Mouse (Mus musculus) telencephalon, adult 2 months (tissue): ENCODE data around the gene Slc39a11.
"Not testable (repeated sequence)": the region's sequence is repeated elsewhere in the genome, so short reads cannot be mapped to it uniquely, and the experiment has no call there.

ENCODE experiments used
- DNase-seq: peaks from one replicate; pipeline ENCODE4 v3.0.0-alpha.2; 2011; ENCODE audit warnings: low read depth, low spot score

The Slc39a11 gene

DNA sequence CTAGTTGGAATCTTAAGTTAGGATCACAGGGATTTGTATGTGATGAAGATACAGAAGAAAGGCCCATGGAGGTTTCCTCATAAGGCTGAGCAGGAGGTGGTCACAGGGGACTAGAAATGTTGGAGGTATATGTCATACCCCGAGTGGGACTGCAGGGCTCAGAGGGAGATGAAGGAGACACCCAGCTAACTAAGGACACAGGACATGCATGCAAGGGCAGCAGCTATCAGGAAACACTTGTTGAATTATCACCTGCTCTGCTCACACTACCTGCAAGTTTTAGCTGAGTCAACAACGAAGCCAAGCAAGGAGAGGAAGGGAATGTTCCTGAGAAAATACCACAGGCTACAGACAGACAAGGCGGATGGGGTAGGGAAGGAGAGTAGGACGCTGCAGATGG, 17.8 kb upstream of the Slc39a11 start:
- no peak for DNase-seq

DNA sequence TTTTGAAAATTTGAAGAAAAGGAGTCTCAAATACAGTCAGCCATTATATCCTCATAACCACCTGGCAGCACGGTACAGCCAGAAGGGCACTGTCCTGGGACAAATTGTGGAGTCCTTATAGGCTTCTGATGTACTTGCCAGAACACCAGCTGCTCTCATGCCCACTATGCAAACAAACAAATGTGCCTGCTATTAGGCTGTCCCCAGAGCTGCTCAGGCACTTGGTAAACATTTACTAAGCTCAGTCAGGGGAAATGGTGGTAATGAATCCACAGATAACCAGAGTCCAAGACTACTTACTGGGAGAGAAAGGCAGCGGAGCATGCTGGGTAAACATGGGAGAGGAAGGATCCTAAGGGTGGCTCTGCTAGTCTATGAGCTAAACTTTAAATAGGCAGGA, 17.2 kb upstream of the Slc39a11 start:
- no peak for DNase-seq

DNA sequence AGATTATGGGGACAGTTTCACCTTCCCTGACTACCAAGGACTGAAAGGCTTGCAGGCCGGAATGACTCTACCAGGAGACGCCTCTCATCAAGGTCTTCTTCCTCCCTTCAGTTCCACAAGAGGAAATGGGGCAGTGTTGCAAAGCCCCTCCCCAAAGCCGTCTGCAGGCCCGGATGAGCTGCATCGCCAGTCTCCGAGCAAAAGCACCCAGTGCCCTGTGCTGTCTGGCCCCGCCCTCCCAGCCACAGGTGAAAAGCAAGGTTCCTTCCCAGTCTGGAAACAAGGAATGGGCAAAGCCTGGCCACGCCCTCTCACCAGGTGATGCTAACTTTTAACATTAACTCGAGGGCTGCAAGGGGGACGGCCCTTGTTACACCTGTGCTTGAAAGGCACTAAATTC, 16.8 kb upstream of the Slc39a11 start:
- DNase-seq = no peak

DNA sequence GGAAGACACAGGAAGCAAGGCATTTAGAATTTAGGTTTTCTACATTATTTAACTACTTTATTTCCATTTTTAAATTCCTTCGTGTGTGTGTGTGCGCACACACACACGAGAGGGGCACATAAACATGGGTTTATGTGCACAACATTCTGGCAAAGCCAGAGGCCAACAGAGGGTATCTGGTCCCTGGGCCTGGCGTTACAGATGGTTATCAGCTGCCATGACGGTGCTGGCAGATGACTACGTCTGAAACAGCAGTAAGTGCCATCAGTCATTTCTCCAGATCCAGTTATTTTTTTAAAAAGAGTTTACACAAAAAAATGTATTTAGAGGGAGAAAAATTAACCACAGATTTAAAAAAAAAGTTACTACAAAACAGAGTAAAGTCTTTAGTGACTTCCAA, 16.3 kb upstream of the Slc39a11 start:
- no peak for DNase-seq

DNA sequence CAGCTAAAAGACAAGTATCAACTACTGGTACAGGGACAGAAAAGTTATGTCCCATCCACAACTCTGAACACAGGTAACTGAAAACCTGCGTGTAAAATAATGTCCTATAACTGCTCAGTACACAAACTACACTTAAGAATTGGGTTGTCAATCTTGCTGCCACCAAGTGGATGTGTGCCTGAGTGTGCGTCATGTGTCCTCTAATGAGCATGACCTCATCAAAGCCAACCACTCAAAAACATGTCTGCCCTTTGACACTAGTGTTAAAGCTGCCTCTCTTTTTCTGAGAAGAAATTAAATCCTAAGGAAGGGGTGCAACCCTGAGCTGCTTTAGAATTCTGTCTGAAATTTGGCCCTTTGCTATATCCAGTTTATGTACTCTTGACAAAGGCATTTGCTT, 14.4 kb upstream of the Slc39a11 start:
- no peak for DNase-seq

DNA sequence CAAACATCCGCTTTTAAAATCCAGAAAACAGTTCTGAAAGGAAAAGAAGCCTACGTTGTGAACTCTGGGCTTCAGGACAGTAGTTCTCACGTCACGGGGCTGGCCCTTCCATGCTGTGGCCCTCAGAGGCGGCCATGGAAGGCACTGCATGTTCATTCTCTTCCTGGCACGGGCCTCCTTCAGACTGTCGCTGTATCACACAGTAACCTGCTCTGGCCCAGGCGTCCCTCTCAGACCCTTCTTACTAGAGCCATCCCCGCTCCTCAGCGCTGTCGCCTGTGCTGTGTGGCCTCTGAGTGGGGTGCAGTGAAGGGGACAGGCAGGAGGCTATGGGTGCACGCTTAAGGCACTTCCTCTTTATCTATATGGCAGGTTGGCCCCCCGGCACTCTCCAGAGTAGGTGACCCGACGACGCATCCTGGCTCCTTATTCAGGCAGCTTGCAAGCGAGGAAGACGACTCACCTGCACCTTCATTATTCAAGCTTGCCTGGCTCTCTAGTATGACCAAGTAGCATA, 12.0 kb upstream of the Slc39a11 start:
- no peak for DNase-seq

DNA sequence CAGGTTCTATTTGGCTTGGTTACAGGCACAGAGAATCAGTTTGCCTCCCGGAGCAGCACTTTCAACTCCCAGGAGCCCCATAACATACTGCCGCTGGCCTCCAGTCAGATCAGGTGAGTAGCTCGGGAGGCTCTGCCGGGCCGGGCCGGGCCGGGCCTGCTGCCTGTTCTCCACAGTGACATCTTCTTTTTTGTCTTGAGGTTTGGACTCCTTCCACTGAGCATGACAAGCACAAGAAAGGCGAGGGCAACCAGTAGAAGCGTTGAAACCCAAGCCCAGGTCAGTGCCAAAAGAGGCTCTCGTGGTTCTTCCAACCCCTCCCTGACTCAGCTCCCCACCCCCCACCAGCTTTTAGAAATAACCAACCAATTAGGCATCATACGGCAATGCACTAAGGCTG, 11.1 kb upstream of the Slc39a11 start:
- no peak for DNase-seq

DNA sequence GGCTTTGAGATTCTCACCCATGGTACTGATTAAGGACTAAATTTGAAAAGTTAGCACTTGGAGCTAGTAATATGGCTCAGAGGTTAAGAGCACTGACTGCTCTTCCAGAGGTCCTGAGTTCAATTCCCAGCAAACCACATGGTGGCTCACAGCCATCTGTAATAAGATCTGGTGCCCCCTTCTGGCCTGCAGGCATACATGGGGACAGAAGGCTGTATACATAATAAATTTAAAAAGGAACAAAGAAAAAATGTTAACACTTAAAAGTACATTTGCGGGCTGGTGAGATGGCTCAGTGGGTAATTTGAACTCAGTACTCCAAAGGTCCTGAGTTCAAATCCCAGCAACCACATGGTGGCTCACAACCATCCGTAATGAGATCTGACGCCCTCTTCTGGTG, 10.3 kb upstream of the Slc39a11 start:
- DNase-seq = not testable (repeated sequence)

DNA sequence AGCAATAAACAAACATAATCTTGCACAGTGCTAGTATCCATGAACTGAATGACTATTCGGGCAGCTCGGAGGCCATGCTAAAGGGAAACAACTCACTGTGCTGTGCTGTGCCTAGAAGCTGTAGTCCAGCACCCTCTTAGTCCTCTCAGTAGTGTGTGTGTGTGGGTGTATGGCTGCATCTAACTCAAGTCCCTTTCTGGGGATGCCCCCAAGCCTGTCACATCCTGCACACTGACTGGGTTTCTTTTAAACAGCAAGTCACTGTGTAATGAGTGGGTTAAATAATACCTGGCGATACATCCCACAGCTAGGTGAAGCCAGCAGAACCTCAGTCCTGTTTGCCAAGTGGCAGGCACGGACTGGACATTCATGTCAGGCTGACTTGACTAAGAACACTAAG, 8.9 kb upstream of the Slc39a11 start:
- no peak for DNase-seq

DNA sequence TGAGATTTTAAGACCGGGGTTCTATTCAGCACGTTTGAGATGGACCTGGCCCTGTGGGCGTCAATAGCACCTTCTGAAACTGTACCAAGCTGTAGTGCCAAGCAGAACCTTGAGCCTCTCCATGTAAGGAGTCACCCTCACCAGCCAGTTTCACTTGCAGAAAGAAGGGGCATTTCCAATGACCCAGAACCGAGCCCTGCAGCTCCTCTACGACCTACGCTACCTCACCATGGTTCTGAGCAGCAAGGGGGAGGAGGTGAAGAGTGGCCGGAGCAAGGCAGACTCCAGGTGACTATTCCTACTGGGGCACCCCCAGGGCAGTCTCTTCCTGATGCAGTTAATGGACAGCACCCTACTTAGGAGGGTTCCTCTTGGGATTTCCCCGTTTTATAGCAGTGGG, 8.4 kb upstream of the Slc39a11 start:
- no peak for DNase-seq

DNA sequence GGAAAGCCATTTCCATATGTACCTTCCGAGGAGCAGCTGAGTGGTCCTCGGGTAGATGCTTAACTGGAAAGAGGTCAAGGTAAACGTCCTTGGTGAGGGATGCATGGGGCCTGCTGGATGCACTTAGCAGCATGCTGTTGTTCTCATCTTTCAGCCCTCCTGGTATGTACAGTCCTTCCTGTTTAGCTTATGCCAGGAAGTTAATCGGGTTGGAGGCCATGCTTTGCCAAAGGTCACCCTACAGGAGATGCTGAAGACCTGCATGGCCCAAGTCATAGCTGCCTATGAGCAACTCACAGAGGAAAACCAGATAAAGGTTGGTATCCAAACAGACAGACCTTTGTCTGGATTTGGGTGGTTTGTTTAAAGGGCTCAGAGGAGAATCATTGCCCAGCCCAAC, 7.3 kb upstream of the Slc39a11 start:
- no peak for DNase-seq

DNA sequence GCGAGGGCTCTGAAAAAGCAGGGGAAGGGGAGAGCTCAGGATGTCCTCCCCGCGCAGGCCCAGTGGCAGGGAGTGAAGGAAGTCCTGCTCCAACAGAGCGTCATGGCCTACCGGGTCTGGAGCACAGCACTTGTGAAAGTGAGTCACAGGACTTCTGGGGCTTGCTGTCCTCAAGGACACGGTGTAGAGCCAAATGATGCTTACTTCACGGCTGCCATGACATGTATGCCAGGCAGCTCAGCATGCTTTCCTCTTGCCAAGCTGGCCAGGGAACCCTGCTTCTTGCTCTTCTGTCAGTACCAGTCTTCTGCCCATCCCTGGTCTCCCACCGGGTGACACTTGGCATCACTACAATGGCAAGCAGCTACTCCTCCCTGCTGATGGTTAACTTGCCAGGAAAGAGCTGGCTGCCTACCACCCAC, 6.6 kb upstream of the Slc39a11 start:
- no peak for DNase-seq

DNA sequence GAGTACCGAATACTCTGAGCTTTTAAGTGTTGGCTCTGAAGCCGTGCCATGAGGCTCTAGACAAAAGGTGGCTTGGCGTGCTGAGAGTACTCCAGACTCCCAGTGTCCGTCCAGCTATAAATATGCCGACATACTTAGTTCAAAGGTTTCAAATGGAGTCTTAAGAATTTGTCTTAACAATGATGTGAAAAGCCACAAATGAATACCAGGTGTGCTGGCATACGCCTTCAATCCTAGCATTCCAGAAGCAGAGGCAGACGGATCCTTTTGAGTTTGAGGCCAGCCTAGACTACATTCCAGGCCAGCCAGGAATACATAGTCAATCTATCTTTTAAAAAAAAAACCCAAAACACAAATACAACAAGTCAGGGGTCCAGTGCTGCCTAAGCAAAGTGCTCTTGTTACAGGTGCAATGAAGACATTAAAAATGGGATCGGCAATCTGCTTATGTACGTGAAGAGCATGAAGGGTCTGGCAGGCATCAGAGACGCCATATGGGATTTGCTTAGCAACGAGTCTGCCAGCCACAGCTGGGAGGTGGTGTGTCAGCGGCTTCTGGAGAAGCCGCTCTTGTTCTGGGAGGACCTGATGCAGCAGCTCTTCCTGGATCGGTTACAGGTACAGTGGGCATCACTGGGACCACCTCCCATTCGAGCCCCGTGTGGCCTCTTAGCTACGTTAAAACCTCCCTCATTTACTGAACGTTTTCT, 4.8 kb upstream of the Slc39a11 start:
- peak; percentile 61 for DNase-seq

DNA sequence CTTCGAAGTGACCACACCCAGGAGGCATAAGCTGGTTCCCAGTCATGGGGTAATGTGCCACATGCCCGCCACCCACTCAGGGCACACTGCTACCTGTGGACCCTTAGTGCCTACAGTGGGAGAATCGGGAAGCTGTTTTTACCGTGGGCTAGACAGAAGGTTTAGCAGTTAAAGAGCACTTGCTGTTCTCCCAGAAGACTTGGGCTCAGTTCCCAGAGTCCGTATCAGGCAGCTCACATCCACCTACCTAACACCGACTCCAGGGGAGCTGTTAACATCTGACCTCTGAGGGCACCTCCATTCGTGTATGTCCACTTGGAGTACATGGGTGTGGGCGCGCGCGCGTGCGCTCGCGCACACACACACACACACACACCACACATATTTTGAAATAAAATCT, 4.2 kb upstream of the Slc39a11 start:
- no peak for DNase-seq

DNA sequence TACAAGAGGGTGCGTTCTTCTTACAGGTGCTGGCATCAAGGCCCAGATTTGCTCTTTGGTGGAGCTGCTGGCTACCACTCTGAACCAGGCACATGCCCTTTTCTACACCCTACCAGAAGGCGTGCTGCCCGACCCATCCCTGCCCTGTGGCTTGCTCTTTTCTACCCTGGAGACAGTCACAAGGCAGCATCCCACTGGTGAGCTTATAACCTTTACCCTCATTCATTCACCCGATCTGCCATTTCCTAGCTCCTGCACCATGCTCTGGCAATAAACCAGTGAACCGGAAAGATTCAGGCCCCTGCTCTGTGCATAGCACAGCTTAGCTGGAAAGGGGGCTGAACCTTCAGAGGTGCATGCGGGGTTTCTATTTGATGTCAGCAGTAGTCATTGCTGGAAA, 2.6 kb upstream of the Slc39a11 start:
- DNase-seq = no peak

DNA sequence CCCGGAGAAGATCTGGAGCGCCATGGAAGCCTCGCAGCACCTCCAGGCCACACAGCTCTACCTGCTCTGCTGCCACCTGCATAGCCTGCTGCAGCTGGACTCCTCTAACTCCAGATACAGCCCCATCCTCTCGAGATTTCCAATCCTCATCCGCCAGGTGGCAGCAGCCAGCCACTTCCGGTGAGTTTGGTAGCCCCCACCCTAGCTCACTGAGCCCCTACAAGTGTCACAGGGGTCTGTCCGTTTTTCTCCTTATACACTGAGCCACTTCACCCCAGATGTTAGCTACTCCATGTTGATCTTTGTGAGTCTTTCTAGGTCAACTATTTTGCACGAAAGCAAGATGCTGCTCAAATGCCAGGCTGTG, 2.0 kb upstream of the Slc39a11 start:
- no peak for DNase-seq

DNA sequence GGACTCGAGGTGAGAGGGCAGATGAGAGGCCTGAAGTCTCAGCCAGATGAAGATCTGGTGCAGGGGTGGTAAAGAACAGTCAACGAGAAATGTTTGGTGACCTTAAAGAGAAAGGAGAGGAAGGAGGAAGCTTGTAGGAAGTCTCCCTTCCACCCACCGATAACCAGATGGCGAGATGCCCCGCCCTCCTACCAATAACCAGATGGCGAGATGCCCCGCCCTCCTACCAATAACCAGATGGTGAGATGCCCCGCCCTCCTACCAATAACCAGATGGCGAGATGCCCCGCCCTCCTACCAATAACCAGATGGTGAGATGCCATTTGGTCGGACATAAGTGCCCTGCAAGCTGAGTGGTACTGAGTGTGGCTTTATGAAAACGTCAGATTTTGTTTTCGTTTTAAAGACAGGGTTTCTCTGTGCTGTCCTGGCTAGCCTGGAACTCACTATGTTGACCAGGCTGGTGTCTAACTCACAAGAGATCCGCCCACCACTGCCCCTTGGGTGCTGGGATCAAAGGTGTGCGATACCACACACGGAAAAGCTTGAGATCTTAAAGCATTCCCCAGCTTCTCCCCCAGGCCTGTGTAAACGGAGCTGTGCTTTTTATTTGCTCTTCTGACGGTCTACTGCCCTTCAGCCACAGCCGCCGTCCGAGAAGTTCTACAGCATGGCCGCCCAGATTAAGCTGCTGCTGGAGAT, 1.5 kb upstream of the Slc39a11 start:
- no peak for DNase-seq

DNA sequence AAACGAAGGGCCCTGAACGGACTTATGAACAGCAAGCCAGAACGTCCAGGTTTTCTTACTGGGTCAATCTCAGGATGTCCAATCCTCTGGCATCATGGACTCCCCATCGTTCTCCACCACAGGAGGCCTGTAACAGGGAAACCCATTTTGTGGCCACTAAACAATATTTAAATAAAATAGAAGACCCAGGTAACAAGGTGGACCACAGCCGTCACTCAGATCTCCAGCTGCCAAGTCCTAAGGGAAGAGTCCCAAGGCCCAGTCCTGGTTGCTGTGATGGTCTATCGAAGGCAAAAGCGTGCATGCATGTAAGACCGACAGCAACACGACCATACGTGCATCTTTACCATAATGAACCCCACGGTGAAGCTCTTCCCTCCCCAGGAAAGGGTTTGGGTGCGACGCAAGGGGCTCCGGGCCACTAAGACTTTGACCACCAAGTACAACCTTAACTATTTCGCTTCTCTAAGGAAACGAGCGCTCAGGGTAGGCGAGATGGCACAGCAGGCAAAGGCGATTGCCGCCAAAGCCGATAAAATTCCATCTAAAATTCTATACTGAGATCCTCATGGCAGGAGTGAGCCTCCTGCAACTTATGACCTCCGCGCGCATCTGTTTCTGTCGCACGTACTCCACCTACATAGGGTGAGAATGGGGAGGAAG, 1.1 kb downstream of the Slc39a11 start, which contains the start of gene Cog1:
TSS of gene Cog1 (plus strand) at position 480 of the 663 bp plus-strand sequence.
- no peak for DNase-seq

DNA sequence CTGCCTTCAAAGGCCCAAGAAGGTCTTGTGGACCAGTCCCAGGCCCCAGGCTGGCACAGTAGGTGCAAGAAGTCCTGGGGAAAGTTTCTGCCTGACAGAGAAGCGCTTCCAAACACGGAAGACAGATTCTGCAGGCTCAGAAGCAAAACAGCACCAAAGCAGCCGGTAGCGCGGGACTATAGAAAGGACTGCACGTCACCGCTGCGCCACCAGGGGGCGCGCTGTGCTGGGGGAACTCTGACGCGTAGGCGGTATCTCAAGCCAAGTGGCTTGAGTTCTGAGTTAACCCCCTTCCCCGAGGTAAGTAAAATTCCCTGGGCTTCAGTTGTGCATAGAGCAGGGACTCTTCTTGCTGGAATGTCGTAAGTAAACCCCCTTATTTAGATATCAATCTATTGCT, 1.7 kb downstream of the Slc39a11 start:
- peak; percentile 48 for DNase-seq

DNA sequence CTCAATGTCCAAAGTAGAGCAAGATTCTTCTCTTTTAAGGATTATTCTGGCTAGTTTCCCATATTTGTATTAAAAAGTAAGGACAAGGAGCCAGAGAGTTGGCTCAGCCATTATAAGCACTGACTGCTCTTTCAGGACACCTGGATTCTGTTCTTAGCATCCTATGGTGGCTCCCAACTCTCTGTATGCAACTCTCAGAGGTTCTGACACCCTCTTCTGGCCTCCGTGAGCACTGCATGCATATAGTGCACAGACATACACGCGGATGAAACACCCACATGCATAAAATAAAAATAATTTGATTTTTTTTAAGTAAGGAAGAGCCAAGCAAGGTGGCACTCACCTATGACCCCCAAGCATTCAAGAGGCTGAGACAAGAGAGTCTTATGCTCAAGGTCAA, 4.7 kb downstream of the Slc39a11 start:
- DNase-seq = no peak

DNA sequence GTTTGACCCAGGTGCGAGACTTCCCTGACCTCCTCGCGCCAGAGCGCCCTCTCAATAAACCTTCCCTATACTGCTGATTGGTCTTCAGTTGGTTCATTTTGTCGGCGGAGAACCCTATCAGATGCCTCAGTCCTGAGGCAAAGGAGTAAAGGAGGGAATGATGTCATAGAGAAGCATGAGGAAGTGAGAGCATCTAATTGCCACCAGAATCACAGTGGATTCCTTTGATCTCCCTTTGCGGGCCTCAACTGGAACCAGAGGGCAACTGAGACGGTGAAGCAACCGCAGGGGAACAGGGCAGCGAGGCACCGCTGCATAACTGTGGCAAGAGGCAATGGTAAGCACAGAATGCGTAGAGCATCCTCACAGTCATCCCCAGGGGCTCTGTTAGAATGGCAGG, 11.2 kb downstream of the Slc39a11 start:
- DNase-seq = no peak

DNA sequence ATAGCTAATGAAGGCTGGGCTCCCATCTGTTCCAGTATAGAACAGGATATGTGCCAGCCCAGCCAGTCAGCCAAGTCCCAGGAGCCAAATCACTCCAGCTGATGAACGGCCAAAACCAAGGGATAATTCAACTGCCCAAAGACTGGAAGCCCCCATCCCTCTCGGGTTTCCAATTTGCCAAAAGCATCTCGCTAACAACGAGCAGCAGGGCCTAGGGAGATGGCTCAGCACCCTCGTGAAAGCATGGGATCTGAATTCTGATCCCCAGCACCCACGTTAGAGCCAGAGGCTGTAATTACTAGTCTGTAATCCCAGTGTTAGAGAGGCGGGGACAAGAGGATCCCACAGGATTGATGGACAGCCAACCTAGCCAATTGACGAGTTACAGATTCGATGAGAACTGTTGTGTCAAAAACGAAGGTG, 15.2 kb downstream of the Slc39a11 start:
- no peak for DNase-seq

DNA sequence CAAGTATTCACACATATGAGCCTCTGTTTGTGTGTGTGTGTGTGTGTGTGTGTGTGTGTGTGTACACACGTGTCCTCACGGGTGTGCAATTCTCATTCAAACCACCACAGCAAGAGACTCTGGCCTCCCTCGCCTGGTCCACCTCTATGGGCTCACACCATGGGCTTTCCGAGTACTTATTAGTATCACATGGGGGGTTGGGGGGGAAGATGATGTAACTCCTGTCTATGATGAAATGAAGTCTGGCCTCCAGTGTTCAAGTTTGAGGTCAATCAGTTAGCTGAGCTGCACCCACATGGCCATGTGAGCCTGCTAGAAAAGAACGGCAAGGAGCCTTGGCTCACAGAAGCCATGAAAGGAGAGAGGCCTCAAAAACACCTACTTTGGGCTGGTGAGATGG, 16.5 kb downstream of the Slc39a11 start:
- no peak for DNase-seq
